Mouse (Mus musculus) CH12.LX (cell line): ENCODE measurements around the gene Phf14. TPM values are rescaled to one million over a fixed set of nuclear protein-coding genes. Genes with fewer than 3 reads are reported as not detected.

Experiments used
- DNase-seq: peaks from one replicate; pipeline ENCODE4 v3.0.0-alpha.2; 2013; ENCODE audit errors: extremely low read depth
- H3K27ac ChIP-seq: 2 replicates; pipeline ENCODE4 v1.5.1; 2012; ENCODE audit warnings: low read depth, mild to moderate bottlenecking, control low read depth, moderate library complexity; ENCODE audit not compliant: insufficient read depth
- H3K27me3 ChIP-seq: replicated peaks from 2 replicates; pipeline ENCODE3; 2012; ENCODE audit warnings: inconsistent platforms
- H3K36me3 ChIP-seq, 2 experiments: replicated peaks in 1 of 2; 2 replicates each; pipeline versions ENCODE3 to v1.6.1; 2012; ENCODE audit warnings: inconsistent platforms in 1 of 2, low read length in 1 of 2, mild to moderate bottlenecking in 1 of 2, mixed read lengths in 1 of 2, moderate library complexity in 1 of 2; ENCODE audit not compliant: control insufficient read depth in 1 of 2, insufficient read depth in 1 of 2
- H3K4me1 ChIP-seq, 2 experiments: 2 replicates each; pipeline ENCODE4 v1.6.1; 2012; ENCODE audit warnings: inconsistent platforms in 1 of 2, moderate library complexity in 1 of 2; ENCODE audit not compliant: insufficient read depth in 2 of 2, control insufficient read depth in 1 of 2
- H3K4me2 ChIP-seq: 2 replicates; pipeline ENCODE4 v1.6.1; 2012; ENCODE audit warnings: low read depth, mild to moderate bottlenecking, control low read depth; ENCODE audit not compliant: poor library complexity, insufficient read depth, severe bottlenecking
- H3K4me3 ChIP-seq, 3 experiments: fragments of 150-350 bp in 1 of 3; sonication (generic) in 1 of 3; replicated peaks in 1 of 3; 2 replicates each; pipeline versions ENCODE3 to v1.5.1; 2011 to 2012; ENCODE audit warnings: low read depth in 2 of 3, low read length in 2 of 3, mild to moderate bottlenecking in 2 of 3, moderate library complexity in 2 of 3, control low read depth in 1 of 3, improper control_type of control experiment in 1 of 3, inconsistent platforms in 1 of 3, mixed read lengths in 1 of 3; ENCODE audit not compliant: poor library complexity in 1 of 3
- H3K79me2 ChIP-seq: replicated peaks from 2 replicates; pipeline ENCODE4 v1.6.1; 2012; ENCODE audit warnings: mild to moderate bottlenecking, moderate library complexity; ENCODE audit not compliant: control insufficient read depth, poor library complexity, insufficient read depth, severe bottlenecking; ENCODE audit errors: extremely low read depth
- H3K9ac ChIP-seq: 2 replicates; pipeline ENCODE4 v1.6.1; 2012; ENCODE audit warnings: low read depth, mild to moderate bottlenecking, control low read depth, moderate library complexity; ENCODE audit not compliant: insufficient read depth
- H3K9me3 ChIP-seq: replicated peaks from 2 replicates; pipeline ENCODE3; 2012; ENCODE audit warnings: low read length, inconsistent platforms, mixed read lengths
- CHD1 ChIP-seq: IDR thresholded peaks from 2 replicates; pipeline ENCODE4 v1.6.1; 2012; ENCODE audit warnings: low read depth, low read length, improper control_type of control experiment, inconsistent platforms
- CHD2 ChIP-seq: IDR thresholded peaks from 2 replicates; pipeline ENCODE4 v1.6.1; 2011; ENCODE audit warnings: low read length, improper control_type of control experiment
- CTCF ChIP-seq, 2 experiments: IDR thresholded peaks in 1 of 2; conservative IDR thresholded peaks in 1 of 2; 2 replicates each; pipeline ENCODE4 v1.5.1; 2011 to 2012; ENCODE audit warnings: low read depth in 2 of 2, low read length in 2 of 2, improper control_type of control experiment in 1 of 2, inconsistent platforms in 1 of 2, mild to moderate bottlenecking in 1 of 2, moderate library complexity in 1 of 2
- ELF1 ChIP-seq: IDR thresholded peaks from 2 replicates; pipeline ENCODE4 v1.6.1; 2014; ENCODE audit warnings: low read depth, mild to moderate bottlenecking, inconsistent platforms, low read length, improper control_type of control experiment
- EP300 ChIP-seq: IDR thresholded peaks from 2 replicates; pipeline ENCODE4 v1.6.1; 2011; ENCODE audit warnings: low read length, improper control_type of control experiment
- ETS1 ChIP-seq: conservative IDR thresholded peaks from 2 replicates; pipeline ENCODE4 v1.6.1; 2012; ENCODE audit warnings: low read depth, mild to moderate bottlenecking, inconsistent platforms, low read length, improper control_type of control experiment, moderate library complexity
- GABPA ChIP-seq: IDR thresholded peaks from 2 replicates; pipeline ENCODE4 v1.6.1; 2012; ENCODE audit warnings: low read depth, low read length, improper control_type of control experiment, inconsistent platforms; ENCODE audit not compliant: insufficient replicate concordance
- JUN ChIP-seq: IDR thresholded peaks from 2 replicates; pipeline ENCODE4 v1.6.1; 2011; ENCODE audit warnings: low read depth, mild to moderate bottlenecking, low read length, improper control_type of control experiment, moderate library complexity; ENCODE audit not compliant: insufficient read depth
- KAT2A ChIP-seq: IDR thresholded peaks from 2 replicates; pipeline ENCODE4 v1.6.1; 2012; ENCODE audit warnings: low read length, improper control_type of control experiment, inconsistent platforms; ENCODE audit not compliant: insufficient replicate concordance
- MAFK ChIP-seq: IDR thresholded peaks from 2 replicates; pipeline ENCODE4 v1.6.1; 2011; ENCODE audit warnings: low read length, improper control_type of control experiment; ENCODE audit not compliant: insufficient replicate concordance
- MAX ChIP-seq: IDR thresholded peaks from 2 replicates; pipeline ENCODE4 v1.6.1; 2011; ENCODE audit warnings: low read length, improper control_type of control experiment
- MXI1 ChIP-seq: IDR thresholded peaks from 2 replicates; pipeline ENCODE4 v1.6.1; 2011; ENCODE audit warnings: mild to moderate bottlenecking, low read depth, low read length, improper control_type of control experiment
- MYC ChIP-seq: IDR thresholded peaks from 2 replicates; pipeline ENCODE4 v1.6.1; 2011; ENCODE audit warnings: low read depth, mild to moderate bottlenecking, improper control_type of control experiment, low read length
- NELFE ChIP-seq: IDR thresholded peaks from 2 replicates; pipeline ENCODE4 v1.6.1; 2011; ENCODE audit warnings: low read depth, low read length, improper control_type of control experiment
- NRF1 ChIP-seq: IDR thresholded peaks from 2 replicates; pipeline ENCODE4 v1.6.1; 2014; ENCODE audit warnings: low read depth, mild to moderate bottlenecking, inconsistent platforms, low read length, improper control_type of control experiment, moderate library complexity
- PAX5 ChIP-seq: IDR thresholded peaks from 2 replicates; pipeline ENCODE4 v1.6.1; 2012; ENCODE audit warnings: low read length, inconsistent platforms, mixed read lengths
- RCOR1 ChIP-seq: conservative IDR thresholded peaks from 2 replicates; pipeline ENCODE4 v1.6.1; 2012; ENCODE audit warnings: low read depth, mild to moderate bottlenecking, inconsistent platforms, low read length, improper control_type of control experiment
- SIN3A ChIP-seq: IDR thresholded peaks from 2 replicates; pipeline ENCODE4 v1.6.1; 2012; ENCODE audit warnings: low read length, improper control_type of control experiment, inconsistent platforms
- TBP ChIP-seq: conservative IDR thresholded peaks from 2 replicates; pipeline ENCODE4 v1.6.1; 2011; ENCODE audit warnings: low read depth, low read length, improper control_type of control experiment
- UBTF ChIP-seq: IDR thresholded peaks from 2 replicates; pipeline ENCODE4 v1.6.1; 2012; ENCODE audit warnings: low read depth, mild to moderate bottlenecking, inconsistent platforms, low read length, improper control_type of control experiment, moderate library complexity
- USF1 ChIP-seq: IDR thresholded peaks from 2 replicates; pipeline ENCODE4 v1.6.1; 2014; ENCODE audit warnings: low read depth, mild to moderate bottlenecking, inconsistent platforms, low read length, improper control_type of control experiment
- ZC3H11A ChIP-seq: IDR thresholded peaks from 2 replicates; pipeline ENCODE4 v1.6.1; 2012; ENCODE audit warnings: low read depth, mild to moderate bottlenecking, inconsistent platforms, low read length, improper control_type of control experiment
- ZNF384 ChIP-seq: IDR thresholded peaks from 2 replicates; pipeline ENCODE4 v1.6.1; 2012; ENCODE audit warnings: low read depth, low read length, improper control_type of control experiment, inconsistent platforms
- dilution Hi-C: fragments of 300-500 bp; cut with MboI; formaldehyde crosslinking; loops from 2 replicates; pipeline ENCODE4 v1.14.3; 2020; ENCODE audit warnings: low sequenced_read_pairs; ENCODE audit not compliant: extremely low pct_unique_long_range_greater_than_20kb, extremely low pct_ligation_motif_present
- in situ Hi-C: fragments of 300-500 bp; cut with MboI; formaldehyde crosslinking; loops from 3 replicates; pipeline ENCODE4 v1.14.3; 2019; ENCODE audit warnings: low sequenced_read_pairs, low pct_ligation_motif_present, low pct_unique_long_range_greater_than_20kb, mixed read lengths
- polyA plus RNA-seq: library from polyadenylated mRNA; unstranded; fragments of >175 nt; gene quantifications from 2 replicates; pipeline ENCODE4 v1.2.1, GENCODE M21; 2012; ENCODE audit warnings: low read depth; ENCODE audit not compliant: insufficient read length
- total RNA-seq, 2 experiments: library from RNA; depleted of rRNA; stranded (reverse); fragments of 300-350 nt in 1 of 2; fragments of >200 nt in 1 of 2; gene quantifications; 2 replicates each; pipeline ENCODE4 v1.2.3; 2012 to 2014

The Phf14 gene
- total and polyA plus RNA-seq, 3 experiments = 24.7 to 41.2 (median 26.0) TPM

DNA sequence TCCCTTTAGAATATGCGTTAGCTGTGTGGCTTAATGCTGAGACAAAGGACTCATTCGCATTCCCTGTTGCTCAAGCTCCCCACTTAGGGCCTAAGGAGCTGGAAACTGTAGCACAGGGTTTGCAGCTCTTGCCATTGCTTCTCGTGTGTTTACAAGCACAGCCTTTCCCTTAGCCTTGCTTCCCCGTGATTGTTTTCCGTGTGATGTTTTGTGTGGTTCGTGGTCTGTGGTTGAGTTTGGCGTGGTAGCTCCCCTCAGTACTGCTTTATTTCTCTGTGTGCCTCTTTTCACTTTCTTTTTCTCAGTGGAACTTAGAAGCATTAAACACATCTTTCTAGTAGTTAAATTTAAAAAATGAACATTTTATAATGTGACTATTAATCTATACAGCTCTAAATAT, 130.7 kb downstream of the Phf14 start:
- no peaks in the 10 kb centered on the region for H3K36me3 ChIP-seq
- dilution Hi-C loops = no loop called here
- in situ Hi-C loops = no loop called here
- no peak overlapping the region for H3K4me2 ChIP-seq
- TF ChIP-seq TBP (no peak), RCOR1 (no peak), USF1 (no peak), PAX5 (no peak), ELF1 (no peak), EP300 (no peak), UBTF (no peak)
- peaks cover 0 to 4% of the 10 kb centered on the region in 2 experiments; a peak in 3 of 4 replicates for H3K4me1 ChIP-seq
- no peaks in the 10 kb centered on the region for H3K79me2 ChIP-seq
- no peaks in the 10 kb centered on the region for H3K27me3 ChIP-seq
- H3K27ac ChIP-seq = no peak overlapping the region
- peak; percentile 24 for DNase-seq
- H3K9me3 ChIP-seq = no peaks in the 10 kb centered on the region
- H3K4me3 ChIP-seq = no peak overlapping the region
- no peak overlapping the region for H3K9ac ChIP-seq

DNA sequence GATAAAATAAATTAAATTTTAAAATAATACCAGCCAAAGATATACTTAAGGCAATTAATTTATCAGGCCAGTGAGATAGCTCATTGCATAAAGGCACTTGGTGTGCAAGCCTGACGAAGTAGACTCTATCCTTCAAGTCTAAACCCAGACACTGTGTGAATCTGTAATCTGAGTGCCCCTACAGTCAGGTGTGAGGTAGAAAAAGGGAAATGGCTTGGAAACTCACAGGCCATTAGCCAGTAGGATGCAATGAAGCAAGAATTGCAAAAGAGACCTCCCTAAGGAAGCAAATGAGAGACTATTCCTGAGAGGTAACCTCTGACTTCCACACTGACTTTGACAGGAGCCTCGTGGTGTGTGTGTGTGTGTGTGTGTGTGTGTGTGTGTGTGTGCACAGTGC, 145.3 kb downstream of the Phf14 start:
- dilution Hi-C loops (no loop called here), in situ Hi-C loops (no loop called here)
- no peak for DNase-seq
- Histone ChIP-seq H3K79me2 (no peaks in the 10 kb centered on the region), H3K4me2 (no peak overlapping the region), H3K4me3 (no peak overlapping the region), H3K9ac (no peak overlapping the region), H3K27ac (no peak overlapping the region), H3K9me3 (no peaks in the 10 kb centered on the region), H3K4me1 (peaks cover 0 to 8% of the 10 kb centered on the region in 2 experiments; a peak in 1 of 4 replicates), H3K36me3 (peaks cover 4 to 10% of the 10 kb centered on the region in 2 experiments), H3K27me3 (no peaks in the 10 kb centered on the region)
- TF ChIP-seq MXI1 = no peak
- TF ChIP-seq MAX = no peak
- no peak for TF ChIP-seq EP300
- no peak for TF ChIP-seq NRF1
- TF ChIP-seq CTCF (conservative IDR thresholded peaks at IDR 0.05 in 1 of 2, IDR thresholded peaks at IDR 0.05 in 1 of 2; ENCODE audit: low read depth in 2 of 2, low read length in 2 of 2) = no peak
- no peak for TF ChIP-seq CHD2
- TF ChIP-seq CHD1 = no peak
- no peak for TF ChIP-seq NELFE
- no peak for TF ChIP-seq USF1
- no peak for TF ChIP-seq ETS1
- no peak for TF ChIP-seq ZC3H11A
- no peak for TF ChIP-seq JUN
- no peak for TF ChIP-seq KAT2A
- TF ChIP-seq MYC = no peak
- no peak for TF ChIP-seq TBP
- TF ChIP-seq SIN3A = no peak
- TF ChIP-seq RCOR1 = no peak
- TF ChIP-seq ZNF384 = no peak
- no peak for TF ChIP-seq GABPA
- TF ChIP-seq MAFK = no peak
